Mouse (Mus musculus) CH12.LX (cell line): ENCODE results near the gene Olfr1045. TPM values are rescaled to one million over a fixed set of nuclear protein-coding genes. Genes with fewer than 3 reads are reported as not detected.

ENCODE experiments used
- DNase-seq: peaks from one replicate; pipeline ENCODE4 v3.0.0-alpha.2; 2013; ENCODE audit errors: extremely low read depth
- H3K27ac ChIP-seq: 2 replicates; pipeline ENCODE4 v1.5.1; 2012; ENCODE audit warnings: low read depth, mild to moderate bottlenecking, control low read depth, moderate library complexity; ENCODE audit not compliant: insufficient read depth
- H3K27me3 ChIP-seq: replicated peaks from 2 replicates; pipeline ENCODE3; 2012; ENCODE audit warnings: inconsistent platforms
- H3K36me3 ChIP-seq, 2 experiments: replicated peaks in 1 of 2; 2 replicates each; pipeline versions ENCODE3 to v1.6.1; 2012; ENCODE audit warnings: inconsistent platforms in 1 of 2, low read length in 1 of 2, mild to moderate bottlenecking in 1 of 2, mixed read lengths in 1 of 2, moderate library complexity in 1 of 2; ENCODE audit not compliant: control insufficient read depth in 1 of 2, insufficient read depth in 1 of 2
- H3K4me1 ChIP-seq, 2 experiments: 2 replicates each; pipeline ENCODE4 v1.6.1; 2012; ENCODE audit warnings: inconsistent platforms in 1 of 2, moderate library complexity in 1 of 2; ENCODE audit not compliant: insufficient read depth in 2 of 2, control insufficient read depth in 1 of 2
- H3K4me2 ChIP-seq: 2 replicates; pipeline ENCODE4 v1.6.1; 2012; ENCODE audit warnings: low read depth, mild to moderate bottlenecking, control low read depth; ENCODE audit not compliant: poor library complexity, insufficient read depth, severe bottlenecking
- H3K4me3 ChIP-seq, 3 experiments: fragments of 150-350 bp in 1 of 3; sonication (generic) in 1 of 3; replicated peaks in 1 of 3; 2 replicates each; pipeline versions ENCODE3 to v1.5.1; 2011 to 2012; ENCODE audit warnings: low read depth in 2 of 3, low read length in 2 of 3, mild to moderate bottlenecking in 2 of 3, moderate library complexity in 2 of 3, control low read depth in 1 of 3, improper control_type of control experiment in 1 of 3, inconsistent platforms in 1 of 3, mixed read lengths in 1 of 3; ENCODE audit not compliant: poor library complexity in 1 of 3
- H3K79me2 ChIP-seq: replicated peaks from 2 replicates; pipeline ENCODE4 v1.6.1; 2012; ENCODE audit warnings: mild to moderate bottlenecking, moderate library complexity; ENCODE audit not compliant: control insufficient read depth, poor library complexity, insufficient read depth, severe bottlenecking; ENCODE audit errors: extremely low read depth
- H3K9ac ChIP-seq: 2 replicates; pipeline ENCODE4 v1.6.1; 2012; ENCODE audit warnings: low read depth, mild to moderate bottlenecking, control low read depth, moderate library complexity; ENCODE audit not compliant: insufficient read depth
- H3K9me3 ChIP-seq: replicated peaks from 2 replicates; pipeline ENCODE3; 2012; ENCODE audit warnings: low read length, inconsistent platforms, mixed read lengths
- CTCF ChIP-seq, 2 experiments: IDR thresholded peaks in 1 of 2; conservative IDR thresholded peaks in 1 of 2; 2 replicates each; pipeline ENCODE4 v1.5.1; 2011 to 2012; ENCODE audit warnings: low read depth in 2 of 2, low read length in 2 of 2, improper control_type of control experiment in 1 of 2, inconsistent platforms in 1 of 2, mild to moderate bottlenecking in 1 of 2, moderate library complexity in 1 of 2
- E2F4 ChIP-seq: IDR thresholded peaks from 2 replicates; pipeline ENCODE4 v1.6.1; 2011; ENCODE audit warnings: low read depth, low read length, improper control_type of control experiment; ENCODE audit not compliant: insufficient replicate concordance
- ELF1 ChIP-seq: IDR thresholded peaks from 2 replicates; pipeline ENCODE4 v1.6.1; 2014; ENCODE audit warnings: low read depth, mild to moderate bottlenecking, inconsistent platforms, low read length, improper control_type of control experiment
- EP300 ChIP-seq: IDR thresholded peaks from 2 replicates; pipeline ENCODE4 v1.6.1; 2011; ENCODE audit warnings: low read length, improper control_type of control experiment
- ETS1 ChIP-seq: conservative IDR thresholded peaks from 2 replicates; pipeline ENCODE4 v1.6.1; 2012; ENCODE audit warnings: low read depth, mild to moderate bottlenecking, inconsistent platforms, low read length, improper control_type of control experiment, moderate library complexity
- HCFC1 ChIP-seq: IDR thresholded peaks from 2 replicates; pipeline ENCODE4 v1.6.1; 2012; ENCODE audit warnings: low read depth, mild to moderate bottlenecking, inconsistent platforms, low read length, improper control_type of control experiment
- IRF4 ChIP-seq: IDR thresholded peaks from 2 replicates; pipeline ENCODE4 v1.6.1; 2014; ENCODE audit warnings: low read depth, mild to moderate bottlenecking, inconsistent platforms, low read length, improper control_type of control experiment
- MAFK ChIP-seq: IDR thresholded peaks from 2 replicates; pipeline ENCODE4 v1.6.1; 2011; ENCODE audit warnings: low read length, improper control_type of control experiment; ENCODE audit not compliant: insufficient replicate concordance
- MAX ChIP-seq: IDR thresholded peaks from 2 replicates; pipeline ENCODE4 v1.6.1; 2011; ENCODE audit warnings: low read length, improper control_type of control experiment
- MEF2A ChIP-seq: IDR thresholded peaks from 2 replicates; pipeline ENCODE4 v1.6.1; 2014; ENCODE audit warnings: low read depth, mild to moderate bottlenecking, inconsistent platforms, low read length, improper control_type of control experiment, borderline replicate concordance
- RAD21 ChIP-seq: IDR thresholded peaks from 2 replicates; pipeline ENCODE4 v1.6.1; 2011; ENCODE audit warnings: low read depth, mild to moderate bottlenecking, low read length, improper control_type of control experiment, moderate library complexity
- SIN3A ChIP-seq: IDR thresholded peaks from 2 replicates; pipeline ENCODE4 v1.6.1; 2012; ENCODE audit warnings: low read length, improper control_type of control experiment, inconsistent platforms
- SMC3 ChIP-seq: IDR thresholded peaks from 2 replicates; pipeline ENCODE4 v1.6.1; 2011; ENCODE audit warnings: low read depth, low read length, improper control_type of control experiment
- TBP ChIP-seq: conservative IDR thresholded peaks from 2 replicates; pipeline ENCODE4 v1.6.1; 2011; ENCODE audit warnings: low read depth, low read length, improper control_type of control experiment
- USF1 ChIP-seq: IDR thresholded peaks from 2 replicates; pipeline ENCODE4 v1.6.1; 2014; ENCODE audit warnings: low read depth, mild to moderate bottlenecking, inconsistent platforms, low read length, improper control_type of control experiment
- USF2 ChIP-seq: conservative IDR thresholded peaks from 2 replicates; pipeline ENCODE4 v1.6.1; 2011; ENCODE audit warnings: low read depth, low read length, improper control_type of control experiment
- ZC3H11A ChIP-seq: IDR thresholded peaks from 2 replicates; pipeline ENCODE4 v1.6.1; 2012; ENCODE audit warnings: low read depth, mild to moderate bottlenecking, inconsistent platforms, low read length, improper control_type of control experiment
- ZKSCAN1 ChIP-seq: IDR thresholded peaks from 2 replicates; pipeline ENCODE4 v1.6.1; 2012; ENCODE audit warnings: low read depth, inconsistent platforms, low read length, improper control_type of control experiment, borderline replicate concordance
- dilution Hi-C: fragments of 300-500 bp; cut with MboI; formaldehyde crosslinking; loops from 2 replicates; pipeline ENCODE4 v1.14.3; 2020; ENCODE audit warnings: low sequenced_read_pairs; ENCODE audit not compliant: extremely low pct_unique_long_range_greater_than_20kb, extremely low pct_ligation_motif_present
- in situ Hi-C: fragments of 300-500 bp; cut with MboI; formaldehyde crosslinking; loops from 3 replicates; pipeline ENCODE4 v1.14.3; 2019; ENCODE audit warnings: low sequenced_read_pairs, low pct_ligation_motif_present, low pct_unique_long_range_greater_than_20kb, mixed read lengths
- polyA plus RNA-seq: library from polyadenylated mRNA; unstranded; fragments of >175 nt; gene quantifications from 2 replicates; pipeline ENCODE4 v1.2.1, GENCODE M21; 2012; ENCODE audit warnings: low read depth; ENCODE audit not compliant: insufficient read length
- total RNA-seq, 2 experiments: library from RNA; depleted of rRNA; stranded (reverse); fragments of 300-350 nt in 1 of 2; fragments of >200 nt in 1 of 2; gene quantifications; 2 replicates each; pipeline ENCODE4 v1.2.3; 2012 to 2014

The Olfr1045 gene
- total RNA-seq (2012; rRNA removed) (not detected in 2 replicates), total RNA-seq (2014; rRNA removed) (not detected in 2 replicates), polyA plus RNA-seq (not detected in 2 replicates)

GRCm38 (mm10) chr2:86202909-86203308 lies at the start of gene Olfr1045:
Gene Olfr1045, minus strand, starts transcription at chr2:86203009.
- H3K4me3 ChIP-seq: no peak within 1 kb of the TSS
- DNase-seq: no peak
- TF ChIP-seq TBP: no peak
- no peak for TF ChIP-seq E2F4
- TF ChIP-seq ELF1: no peak
- no peak for TF ChIP-seq CTCF (conservative IDR thresholded peaks at IDR 0.05 in 1 of 2, IDR thresholded peaks at IDR 0.05 in 1 of 2; ENCODE audit: low read depth in 2 of 2, low read length in 2 of 2)
- TF ChIP-seq RAD21: no peak
- dilution Hi-C loops: no loop called here
- H3K36me3 ChIP-seq: no peaks in the 10 kb centered on the region
- H3K9me3 ChIP-seq: peaks cover 15% of the 10 kb centered on the region
- H3K9ac ChIP-seq: no peak within 1 kb of the TSS
- H3K4me1 ChIP-seq: no peaks in the 10 kb centered on the region
- no peak within 1 kb of the TSS for H3K4me2 ChIP-seq
- in situ Hi-C loops: no loop called here
- H3K27me3 ChIP-seq: no peaks in the 10 kb centered on the region
- H3K79me2 ChIP-seq: no peaks in the 10 kb centered on the region
- H3K27ac ChIP-seq: no peak within 1 kb of the TSS

- in situ Hi-C loops (no loop called here), dilution Hi-C loops (no loop called here)
- Histone ChIP-seq H3K9ac (no peak within 1 kb of the TSS), H3K27me3 (no peaks in the 10 kb centered on the region), H3K9me3 (peaks cover 17% of the 10 kb centered on the region), H3K4me2 (no peak within 1 kb of the TSS), H3K27ac (no peak within 1 kb of the TSS), H3K4me1 (no peaks in the 10 kb centered on the region), H3K79me2 (no peaks in the 10 kb centered on the region), H3K4me3 (no peak within 1 kb of the TSS), H3K36me3 (no peaks in the 10 kb centered on the region)
- TF ChIP-seq USF2 (no peak), ZC3H11A (no peak), MAFK (no peak), SMC3 (no peak), ETS1 (no peak), MAX (no peak), MEF2A (no peak), USF1 (no peak), ZKSCAN1 (no peak), TBP (no peak), IRF4 (no peak), SIN3A (no peak), HCFC1 (no peak), EP300 (no peak)
- no peak for DNase-seq
Observed at GRCm38 (mm10) chr2:86240189-86240588, 37.4 kb upstream of the Olfr1045 start, which contains the start of gene Olfr1048. Gene Olfr1048, minus strand, starts transcription at chr2:86240289.
